Mouse (Mus musculus): Measurements from ENCODE around the gene Ncoa1. TPM values are rescaled to one million over a fixed set of nuclear protein-coding genes. Genes with fewer than 3 reads are reported as not detected.
"Not testable (repeated sequence)": the region's sequence is repeated elsewhere in the genome, so short reads cannot be mapped to it uniquely, and the experiment has no call there.

The Ncoa1 gene
- total and polyA plus RNA-seq, 3 experiments: 4.1 to 55.7 (median 12.6) TPM

GRCm38 (mm10) chr12:4463701-4464100 is 13.3 kb downstream of the Ncoa1 start:
- Histone ChIP-seq H3K27me3 (ENCODE audit: insufficient read depth, low read length) (no peaks in the 10 kb centered on the region), H3K4me3 (ENCODE audit: low read depth, low read length) (no peak overlapping the region), H3K4me1 (ENCODE audit: insufficient read depth, low read depth, low read length) (peaks cover 9% of the 10 kb centered on the region; the same call in 1 of the 2 replicates), H3K36me3 (replicated peaks) (no peaks in the 10 kb centered on the region), H3K9me3 (replicated peaks) (no peaks in the 10 kb centered on the region)
- TF ChIP-seq TAL1 (conservative IDR thresholded peaks at IDR 0.05; ENCODE audit: low read depth, low read length) (no peak), CTCF (IDR thresholded peaks at IDR 0.05; ENCODE audit: low read depth, low read length) (no peak), GATA1 (IDR thresholded peaks at IDR 0.05; ENCODE audit: borderline replicate concordance, low read length) (no peak), GATA2 (IDR thresholded peaks at IDR 0.05; ENCODE audit: borderline replicate concordance, low read depth, low read length) (no peak), POLR2AphosphoS5 (IDR thresholded peaks at IDR 0.05; ENCODE audit: insufficient replicate concordance, low read depth, low read length) (no peak)
- no peak for DNase-seq (ENCODE audit: low spot score)
- ATAC-seq (ENCODE audit: extremely low read depth, insufficient number of reproducible peaks, low FRiP score, poor library complexity, severe bottlenecking): no peak

- peaks cover 5% of the 10 kb centered on the region; the same call in 1 of the 2 replicates for H3K4me1 ChIP-seq (ENCODE audit: insufficient read depth, low read depth, low read length)
- DNase-seq (ENCODE audit: low spot score): no peak
- no peaks in the 10 kb centered on the region for H3K36me3 ChIP-seq (replicated peaks)
- TF ChIP-seq GATA2 (IDR thresholded peaks at IDR 0.05; ENCODE audit: borderline replicate concordance, low read depth, low read length): no peak
- no peak for TF ChIP-seq CTCF (IDR thresholded peaks at IDR 0.05; ENCODE audit: low read depth, low read length)
- no peak for TF ChIP-seq TAL1 (conservative IDR thresholded peaks at IDR 0.05; ENCODE audit: low read depth, low read length)
- no peak for TF ChIP-seq POLR2AphosphoS5 (IDR thresholded peaks at IDR 0.05; ENCODE audit: insufficient replicate concordance, low read depth, low read length)
- TF ChIP-seq GATA1 (IDR thresholded peaks at IDR 0.05; ENCODE audit: borderline replicate concordance, low read length): no peak
- no peaks in the 10 kb centered on the region for H3K27me3 ChIP-seq (ENCODE audit: insufficient read depth, low read length)
- H3K9me3 ChIP-seq (replicated peaks): 0 out of 2 replicates have a peak, but pooled peaks cover 3% of the 10 kb centered on the region
- H3K4me3 ChIP-seq (ENCODE audit: low read depth, low read length): no peak overlapping the region
- no peak for ATAC-seq (ENCODE audit: extremely low read depth, insufficient number of reproducible peaks, low FRiP score, poor library complexity, severe bottlenecking)
Measured at GRCm38 (mm10) chr12:4462420-4462819, 14.6 kb downstream of the Ncoa1 start.

DNA sequence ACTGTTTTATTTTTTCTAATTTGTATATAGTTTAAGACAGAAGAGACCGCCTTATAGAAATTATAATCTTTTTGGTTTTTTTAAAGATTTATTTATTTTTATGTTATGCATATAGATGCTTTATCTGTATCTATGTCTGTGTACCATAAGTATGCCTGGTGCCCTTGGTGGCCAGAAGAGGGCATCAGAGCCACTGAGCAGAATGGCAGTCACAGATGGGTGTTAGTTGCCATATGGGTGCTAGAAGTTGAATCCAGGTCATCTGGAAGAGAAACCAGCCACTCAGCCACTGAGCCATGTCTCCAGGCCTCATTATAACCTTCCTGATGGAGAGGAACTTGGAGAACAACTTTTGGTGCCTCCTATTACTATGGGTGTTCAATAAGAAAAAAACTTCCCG is 16.0 kb downstream of the Ncoa1 start:
- ATAC-seq (ENCODE audit: extremely low read depth, insufficient number of reproducible peaks, low FRiP score, poor library complexity, severe bottlenecking) (no peak), DNase-seq (ENCODE audit: low spot score) (no peak)
- TF ChIP-seq GATA2 (IDR thresholded peaks at IDR 0.05; ENCODE audit: borderline replicate concordance, low read depth, low read length) (no peak), CTCF (IDR thresholded peaks at IDR 0.05; ENCODE audit: low read depth, low read length) (no peak), TAL1 (conservative IDR thresholded peaks at IDR 0.05; ENCODE audit: low read depth, low read length) (no peak), POLR2AphosphoS5 (IDR thresholded peaks at IDR 0.05; ENCODE audit: insufficient replicate concordance, low read depth, low read length) (no peak), GATA1 (IDR thresholded peaks at IDR 0.05; ENCODE audit: borderline replicate concordance, low read length) (no peak)
- Histone ChIP-seq H3K9me3 (replicated peaks) (0 out of 2 replicates have a peak, but pooled peaks cover 3% of the 10 kb centered on the region), H3K4me3 (ENCODE audit: low read depth, low read length) (no peak overlapping the region), H3K27me3 (ENCODE audit: insufficient read depth, low read length) (no peaks in the 10 kb centered on the region), H3K4me1 (ENCODE audit: insufficient read depth, low read depth, low read length) (peaks cover 5% of the 10 kb centered on the region; the same call in 1 of the 2 replicates), H3K36me3 (replicated peaks) (no peaks in the 10 kb centered on the region)

- H3K4me1 ChIP-seq (ENCODE audit: insufficient read depth, low read depth, low read length): peaks cover 17% of the 10 kb centered on the region
- ATAC-seq (ENCODE audit: extremely low read depth, insufficient number of reproducible peaks, low FRiP score, poor library complexity, severe bottlenecking): 0 out of 2 replicates have a peak, but pooled peaks have one; percentile 34
- TF ChIP-seq TAL1 (conservative IDR thresholded peaks at IDR 0.05; ENCODE audit: low read depth, low read length) (no peak), GATA1 (IDR thresholded peaks at IDR 0.05; ENCODE audit: borderline replicate concordance, low read length) (no peak), POLR2AphosphoS5 (IDR thresholded peaks at IDR 0.05; ENCODE audit: insufficient replicate concordance, low read depth, low read length) (no peak), CTCF (IDR thresholded peaks at IDR 0.05; ENCODE audit: low read depth, low read length) (no peak), GATA2 (IDR thresholded peaks at IDR 0.05; ENCODE audit: borderline replicate concordance, low read depth, low read length) (no peak)
- no peak for DNase-seq (ENCODE audit: low spot score)
- no peaks in the 10 kb centered on the region for H3K27me3 ChIP-seq (ENCODE audit: insufficient read depth, low read length)
- H3K36me3 ChIP-seq (replicated peaks): no peaks in the 10 kb centered on the region
- H3K4me3 ChIP-seq (ENCODE audit: low read depth, low read length): no peak overlapping the region
- 0 out of 2 replicates have a peak, but pooled peaks cover 3% of the 10 kb centered on the region for H3K9me3 ChIP-seq (replicated peaks)
Measured at GRCm38 (mm10) chr12:4454956-4455565, 21.9 kb downstream of the Ncoa1 start.

- H3K9me3 ChIP-seq (replicated peaks): 0 out of 2 replicates have a peak, but pooled peaks cover 3% of the 10 kb centered on the region
- no peak overlapping the region for H3K4me3 ChIP-seq (ENCODE audit: low read depth, low read length)
- no peaks in the 10 kb centered on the region for H3K27me3 ChIP-seq (ENCODE audit: insufficient read depth, low read length)
- H3K36me3 ChIP-seq (replicated peaks): no peaks in the 10 kb centered on the region
- TF ChIP-seq GATA1 (IDR thresholded peaks at IDR 0.05; ENCODE audit: borderline replicate concordance, low read length) (no peak), CTCF (IDR thresholded peaks at IDR 0.05; ENCODE audit: low read depth, low read length) (no peak), TAL1 (conservative IDR thresholded peaks at IDR 0.05; ENCODE audit: low read depth, low read length) (no peak), POLR2AphosphoS5 (IDR thresholded peaks at IDR 0.05; ENCODE audit: insufficient replicate concordance, low read depth, low read length) (no peak), GATA2 (IDR thresholded peaks at IDR 0.05; ENCODE audit: borderline replicate concordance, low read depth, low read length) (no peak)
- peaks cover 17% of the 10 kb centered on the region for H3K4me1 ChIP-seq (ENCODE audit: insufficient read depth, low read depth, low read length)
- ATAC-seq (ENCODE audit: extremely low read depth, insufficient number of reproducible peaks, low FRiP score, poor library complexity, severe bottlenecking): no peak
- no peak for DNase-seq (ENCODE audit: low spot score)
Measured at GRCm38 (mm10) chr12:4454248-4454647, 22.7 kb downstream of the Ncoa1 start.

DNA sequence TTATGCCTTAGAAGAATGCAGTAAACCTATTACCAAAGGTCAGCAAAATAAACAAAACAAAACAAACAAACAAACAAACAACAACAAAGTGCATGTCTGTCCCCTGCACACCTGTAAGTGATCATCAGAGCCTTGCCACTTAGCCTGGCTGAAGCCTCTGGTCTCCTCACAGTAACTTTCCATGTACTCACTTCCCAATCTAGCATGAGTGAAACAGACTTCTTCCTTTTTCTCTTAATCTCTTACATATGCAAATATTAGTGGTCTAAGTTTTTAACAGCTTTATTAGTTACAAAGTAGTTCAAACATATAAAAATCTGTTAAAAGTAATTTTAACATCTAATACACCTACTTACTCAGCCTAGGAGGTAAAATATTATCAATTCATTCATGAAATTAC is 24.7 kb downstream of the Ncoa1 start:
- TF ChIP-seq GATA1 (IDR thresholded peaks at IDR 0.05; ENCODE audit: borderline replicate concordance, low read length) (no peak), GATA2 (IDR thresholded peaks at IDR 0.05; ENCODE audit: borderline replicate concordance, low read depth, low read length) (no peak), CTCF (IDR thresholded peaks at IDR 0.05; ENCODE audit: low read depth, low read length) (no peak), TAL1 (conservative IDR thresholded peaks at IDR 0.05; ENCODE audit: low read depth, low read length) (no peak), POLR2AphosphoS5 (IDR thresholded peaks at IDR 0.05; ENCODE audit: insufficient replicate concordance, low read depth, low read length) (no peak)
- H3K27me3 ChIP-seq (ENCODE audit: insufficient read depth, low read length): no peaks in the 10 kb centered on the region
- H3K36me3 ChIP-seq (replicated peaks): no peaks in the 10 kb centered on the region
- no peak overlapping the region for H3K4me3 ChIP-seq (ENCODE audit: low read depth, low read length)
- DNase-seq (ENCODE audit: low spot score) (no peak), ATAC-seq (ENCODE audit: extremely low read depth, insufficient number of reproducible peaks, low FRiP score, poor library complexity, severe bottlenecking) (no peak)
- no peaks in the 10 kb centered on the region for H3K9me3 ChIP-seq (replicated peaks)
- H3K4me1 ChIP-seq (ENCODE audit: insufficient read depth, low read depth, low read length): peaks cover 17% of the 10 kb centered on the region

GRCm38 (mm10) chr12:4450485-4450884 is 26.5 kb downstream of the Ncoa1 start:
- DNase-seq (ENCODE audit: low spot score); ATAC-seq (ENCODE audit: extremely low read depth, insufficient number of reproducible peaks, low FRiP score, poor library complexity, severe bottlenecking); H3K27me3 ChIP-seq (ENCODE audit: insufficient read depth, low read length); H3K9me3 ChIP-seq (replicated peaks); H3K4me3 ChIP-seq (ENCODE audit: low read depth, low read length); H3K36me3 ChIP-seq (replicated peaks): not testable (repeated sequence)
- peaks cover 13% of the 10 kb centered on the region for H3K4me1 ChIP-seq (ENCODE audit: insufficient read depth, low read depth, low read length)

Data from G1E (cell line).